Mouse (Mus musculus): ENCODE results near the gene Peg12. TPM values are rescaled to one million over a fixed set of nuclear protein-coding genes. Genes with fewer than 3 reads are reported as not detected.

The Peg12 gene
- polyA plus RNA-seq, 1 experiment = 1.6 TPM

Other genes with a start within 250 kb of the Peg12 start
- 25.3 and 26.3 TPM in 2 replicates for gene Ndn, start 117.9 kb downstream of the Peg12 start, polyA plus RNA-seq (2012; rRNA removed)
- gene Magel2, start 87.5 kb downstream of the Peg12 start, polyA plus RNA-seq (2012; rRNA removed) = not detected in 2 replicates
- 2.7 and 3.3 TPM in 2 replicates for gene Mkrn3, start 44.4 kb downstream of the Peg12 start, polyA plus RNA-seq (2012; rRNA removed)

All from urinary bladder, adult 2 months (tissue).